Mouse (Mus musculus) ES-CJ7 (cell line): ENCODE results near the gene Cldnd2.

ENCODE experiments used
- DNase-seq: peaks from one replicate; pipeline ENCODE4 v3.0.0; 2011; ENCODE audit warnings: low read depth, low spot score

The Cldnd2 gene

GRCm38 (mm10) chr7:43447801-43448200 is 7.2 kb downstream of the Cldnd2 start:
- no peak for DNase-seq

- no peak for DNase-seq
Observed at GRCm38 (mm10) chr7:43448246-43448645, 7.7 kb downstream of the Cldnd2 start.

- no peak for DNase-seq
Observed at GRCm38 (mm10) chr7:43449811-43450210, 9.2 kb downstream of the Cldnd2 start.

GRCm38 (mm10) chr7:43451726-43452125 is 11.1 kb downstream of the Cldnd2 start:
- DNase-seq = no peak

- peak; percentile 81 for DNase-seq
Observed at GRCm38 (mm10) chr7:43452609-43453008, 12.0 kb downstream of the Cldnd2 start.

GRCm38 (mm10) chr7:43453599-43454355 is 13.2 kb downstream of the Cldnd2 start:
- DNase-seq = no peak

- DNase-seq = no peak
Observed at GRCm38 (mm10) chr7:43454371-43454770, 13.8 kb downstream of the Cldnd2 start.

- no peak for DNase-seq
Observed at GRCm38 (mm10) chr7:43462851-43463250, 22.3 kb downstream of the Cldnd2 start, which contains the start of gene Vsig10l. TSS of gene Vsig10l (plus strand) at chr7:43463151.

- DNase-seq = no peak
Observed at GRCm38 (mm10) chr7:43463976-43464375, 23.4 kb downstream of the Cldnd2 start.

GRCm38 (mm10) chr7:43464864-43465343 is 24.3 kb downstream of the Cldnd2 start:
- no peak for DNase-seq

GRCm38 (mm10) chr7:43465344-43466098 is 24.9 kb downstream of the Cldnd2 start:
- peak; percentile 97 for DNase-seq

GRCm38 (mm10) chr7:43466099-43466694 is 25.6 kb downstream of the Cldnd2 start:
- DNase-seq = peak; percentile 90

- DNase-seq = peak; percentile 73
Observed at GRCm38 (mm10) chr7:43470373-43470772, 29.8 kb downstream of the Cldnd2 start.

- peak; percentile 77 for DNase-seq
Observed at GRCm38 (mm10) chr7:43475706-43476105, 35.1 kb downstream of the Cldnd2 start.

GRCm38 (mm10) chr7:43476376-43476775 is 35.8 kb downstream of the Cldnd2 start:
- DNase-seq = no peak

GRCm38 (mm10) chr7:43481191-43481590 is 40.6 kb downstream of the Cldnd2 start:
- DNase-seq = no peak

GRCm38 (mm10) chr7:43482090-43482716 is 41.6 kb downstream of the Cldnd2 start:
- no peak for DNase-seq

GRCm38 (mm10) chr7:43483236-43483635 is 42.7 kb downstream of the Cldnd2 start:
- peak; percentile 35 for DNase-seq

GRCm38 (mm10) chr7:43488646-43489045 is 48.1 kb downstream of the Cldnd2 start:
- DNase-seq = no peak

GRCm38 (mm10) chr7:43489631-43490125 is 49.1 kb downstream of the Cldnd2 start, which contains the start of gene Iglon5:
TSS of gene Iglon5 (minus strand) at chr7:43490075.
- DNase-seq = no peak

GRCm38 (mm10) chr7:43490182-43490584 is 49.6 kb downstream of the Cldnd2 start:
- DNase-seq = no peak
